Mouse (Mus musculus): Measurements from ENCODE around the gene Dnaaf1.

GRCm38 (mm10) chr8:119620848-119621465 lies 45.9 kb downstream of the Dnaaf1 start:
- no peak for TF ChIP-seq CTCF (IDR thresholded peaks at IDR 0.05)
- TF ChIP-seq POLR2A (IDR thresholded peaks at IDR 0.05; ENCODE audit: insufficient read depth, low read depth, low read length): no peak; the same call in 1 of the 2 replicates
- peak; percentile 84; the same call in 1 of the 2 replicates for TF ChIP-seq EP300 (IDR thresholded peaks at IDR 0.05; ENCODE audit: insufficient read depth, low read depth, low read length)

Measured in heart, adult 2 months (tissue).